Mouse (Mus musculus): ENCODE results near the gene Cops4.

Gene Cops4

GRCm38 (mm10) chr5:100581622-100582434, 63.7 kb downstream of the Cops4 start:
- DNase-seq (ENCODE audit: low spot score) = no peak

GRCm38 (mm10) chr5:100582435-100582826, 64.3 kb downstream of the Cops4 start:
- no peak for DNase-seq (ENCODE audit: low spot score)

- no peak for DNase-seq (ENCODE audit: low spot score)
These were observed 65.0 kb downstream of the Cops4 start for GRCm38 (mm10) chr5:100583066-100583465.

- no peak for DNase-seq (ENCODE audit: low spot score)
These were observed 67.1 kb downstream of the Cops4 start for GRCm38 (mm10) chr5:100585206-100585644.

GRCm38 (mm10) chr5:100585657-100586056, 67.5 kb downstream of the Cops4 start:
- DNase-seq (ENCODE audit: low spot score) = no peak

GRCm38 (mm10) chr5:100587136-100587535, 69.0 kb downstream of the Cops4 start:
- no peak for DNase-seq (ENCODE audit: low spot score)

- DNase-seq (ENCODE audit: low spot score) = no peak
These were observed 69.5 kb downstream of the Cops4 start for GRCm38 (mm10) chr5:100587626-100588025.

GRCm38 (mm10) chr5:100590505-100590904, 72.4 kb downstream of the Cops4 start:
- DNase-seq (ENCODE audit: low spot score) = no peak

- DNase-seq (ENCODE audit: low spot score) = no peak
These were observed 76.8 kb downstream of the Cops4 start for GRCm38 (mm10) chr5:100594803-100595467.

GRCm38 (mm10) chr5:100595999-100596398, 77.9 kb downstream of the Cops4 start:
- no peak for DNase-seq (ENCODE audit: low spot score)
